Mouse (Mus musculus): ENCODE results near the gene Stk11.

DNA sequence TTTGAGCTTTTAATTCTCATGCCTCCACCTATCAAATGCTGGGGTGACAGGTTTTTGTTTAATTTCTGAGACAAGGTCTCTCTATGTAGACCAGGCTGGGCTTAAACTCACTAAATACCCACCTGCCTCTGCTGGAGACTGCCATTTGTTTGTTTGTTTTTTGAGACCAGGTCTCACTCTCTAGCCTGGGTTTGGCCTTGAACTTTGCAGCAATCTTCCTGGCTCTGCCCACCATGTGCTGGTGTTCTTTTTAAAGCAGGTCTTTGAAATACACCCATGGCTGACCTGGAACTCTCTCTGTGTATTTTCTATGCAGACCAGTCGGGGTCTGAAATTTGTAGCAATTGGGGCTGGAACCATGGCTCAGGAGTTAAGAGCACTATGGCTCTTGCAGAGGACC, 20.0 kb downstream of the Stk11 start:
- no peak for TF ChIP-seq ZC3H11A (IDR thresholded peaks at IDR 0.05; ENCODE audit: borderline replicate concordance, low read depth, low read length)
- no peak for TF ChIP-seq HCFC1 (IDR thresholded peaks at IDR 0.05; ENCODE audit: borderline replicate concordance, insufficient read depth, low read length)
